Mouse (Mus musculus): ENCODE measurements at regions not wholly inside any gene's neighbourhood (a gene's known extent, or its start where the extent isn't known, plus 50 kb on each side); places are given as distances from the start of the nearest gene placed in this dataset.

- no peak for DNase-seq (ENCODE audit: low spot score in 2 of 2)
Observed at GRCm38 (mm10) chr3:76014766-76015165, 58.0 kb upstream of the Golim4 start.

DNA sequence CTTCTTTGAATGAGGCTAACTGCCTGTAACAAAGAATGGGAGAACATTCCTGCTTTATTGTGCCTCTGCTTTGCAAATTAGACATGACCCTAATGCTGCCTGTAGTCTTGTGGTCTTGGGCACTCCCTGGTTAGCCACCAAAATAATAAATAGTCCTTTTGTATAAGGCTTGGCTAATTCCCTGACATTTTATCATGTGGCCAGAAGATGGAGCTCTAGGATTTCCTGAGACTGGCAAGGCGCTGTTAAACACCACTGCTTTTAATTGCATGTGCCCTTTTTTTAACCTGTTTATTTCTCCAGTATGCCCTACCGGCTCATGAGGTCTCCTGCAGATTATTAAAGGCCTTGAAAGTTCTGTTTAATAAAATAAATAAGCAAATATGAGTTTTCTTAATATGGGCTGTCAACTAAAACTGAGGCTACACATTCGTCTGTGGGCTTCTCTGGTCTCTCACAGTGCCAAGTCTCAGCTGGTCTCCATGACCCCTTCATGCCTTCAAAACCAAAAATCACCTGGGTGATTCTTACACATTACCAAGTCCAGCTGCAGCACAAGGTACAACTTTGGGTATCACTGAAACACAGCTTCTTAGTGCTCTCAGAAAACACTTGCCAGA lies 51.9 kb upstream of the Golim4 start:
- DNase-seq (ENCODE audit: low spot score in 2 of 2), result peak in 1 of 2 experiments; percentile 34
